Mouse (Mus musculus): Measurements from ENCODE around the gene Cecr2. TPM values are rescaled to one million over a fixed set of nuclear protein-coding genes. Genes with fewer than 3 reads are reported as not detected.
"Not testable (repeated sequence)": the region's sequence is repeated elsewhere in the genome, so short reads cannot be mapped to it uniquely, and the experiment has no call there.

Gene Cecr2
- polyA plus RNA-seq, 1 experiment, result not detected

DNA sequence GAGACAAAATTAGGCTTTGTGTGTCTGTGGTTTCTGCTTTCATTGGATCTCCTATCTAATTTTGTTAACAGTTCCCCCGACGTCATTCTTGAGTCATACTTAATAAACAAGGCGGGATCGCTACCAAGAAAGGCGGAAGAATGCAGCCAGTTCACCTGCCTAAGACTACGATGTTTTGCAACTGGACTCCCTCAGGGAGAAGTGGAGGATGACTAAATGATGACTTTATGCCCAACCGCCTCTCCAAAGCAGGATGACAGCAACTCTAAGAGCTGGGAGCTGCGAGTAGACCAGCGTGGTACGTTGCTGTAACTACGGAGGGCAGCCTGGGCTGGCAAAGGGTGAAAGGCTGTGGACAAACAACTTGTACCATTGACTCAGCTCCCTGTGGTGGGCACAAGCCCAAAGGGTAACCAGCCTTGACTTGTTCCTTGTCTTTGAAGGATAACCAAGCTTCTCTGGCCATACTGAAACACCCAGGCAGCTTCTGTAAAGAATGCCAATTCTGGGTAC is 24.2 kb upstream of the Cecr2 start:
- H3K27ac ChIP-seq (ENCODE audit: insufficient read depth, low read depth, low read length), result no peak overlapping the region
- H3K4me3 ChIP-seq (ENCODE audit: insufficient read depth, low read length), result no peak overlapping the region
- H3K4me1 ChIP-seq (ENCODE audit: control insufficient read depth, insufficient read depth, low read length), result no peaks in the 10 kb centered on the region
- TF ChIP-seq CTCF (IDR thresholded peaks at IDR 0.05; ENCODE audit: low read depth, low read length) (no peak), POLR2A (IDR thresholded peaks at IDR 0.05; ENCODE audit: borderline replicate concordance, low read depth, low read length) (no peak)

DNA sequence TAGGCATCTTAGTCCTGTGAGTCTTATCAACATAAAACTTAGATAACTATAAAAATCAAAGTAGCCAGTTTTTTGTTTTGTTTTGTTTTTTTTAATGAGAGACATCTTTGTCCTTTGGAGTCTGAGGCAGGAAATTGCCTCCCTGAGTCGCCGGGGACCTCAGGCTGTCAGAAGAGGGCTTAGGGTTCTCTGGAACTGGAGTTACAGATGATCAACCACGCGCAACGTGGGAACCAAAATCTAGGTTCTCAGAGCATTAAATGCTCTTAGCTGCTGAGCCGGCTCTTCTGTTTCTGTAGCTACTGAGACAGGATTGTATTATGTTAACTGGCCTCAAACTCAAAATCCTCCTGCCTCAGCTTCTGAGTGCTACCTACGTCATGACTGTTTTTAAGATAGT is 22.4 kb upstream of the Cecr2 start:
- Histone ChIP-seq H3K4me1 (ENCODE audit: control insufficient read depth, insufficient read depth, low read length) (no peaks in the 10 kb centered on the region), H3K4me3 (ENCODE audit: insufficient read depth, low read length) (no peak overlapping the region), H3K27ac (ENCODE audit: insufficient read depth, low read depth, low read length) (no peak overlapping the region)
- TF ChIP-seq CTCF (IDR thresholded peaks at IDR 0.05; ENCODE audit: low read depth, low read length), result no peak
- TF ChIP-seq POLR2A (IDR thresholded peaks at IDR 0.05; ENCODE audit: borderline replicate concordance, low read depth, low read length), result no peak

DNA sequence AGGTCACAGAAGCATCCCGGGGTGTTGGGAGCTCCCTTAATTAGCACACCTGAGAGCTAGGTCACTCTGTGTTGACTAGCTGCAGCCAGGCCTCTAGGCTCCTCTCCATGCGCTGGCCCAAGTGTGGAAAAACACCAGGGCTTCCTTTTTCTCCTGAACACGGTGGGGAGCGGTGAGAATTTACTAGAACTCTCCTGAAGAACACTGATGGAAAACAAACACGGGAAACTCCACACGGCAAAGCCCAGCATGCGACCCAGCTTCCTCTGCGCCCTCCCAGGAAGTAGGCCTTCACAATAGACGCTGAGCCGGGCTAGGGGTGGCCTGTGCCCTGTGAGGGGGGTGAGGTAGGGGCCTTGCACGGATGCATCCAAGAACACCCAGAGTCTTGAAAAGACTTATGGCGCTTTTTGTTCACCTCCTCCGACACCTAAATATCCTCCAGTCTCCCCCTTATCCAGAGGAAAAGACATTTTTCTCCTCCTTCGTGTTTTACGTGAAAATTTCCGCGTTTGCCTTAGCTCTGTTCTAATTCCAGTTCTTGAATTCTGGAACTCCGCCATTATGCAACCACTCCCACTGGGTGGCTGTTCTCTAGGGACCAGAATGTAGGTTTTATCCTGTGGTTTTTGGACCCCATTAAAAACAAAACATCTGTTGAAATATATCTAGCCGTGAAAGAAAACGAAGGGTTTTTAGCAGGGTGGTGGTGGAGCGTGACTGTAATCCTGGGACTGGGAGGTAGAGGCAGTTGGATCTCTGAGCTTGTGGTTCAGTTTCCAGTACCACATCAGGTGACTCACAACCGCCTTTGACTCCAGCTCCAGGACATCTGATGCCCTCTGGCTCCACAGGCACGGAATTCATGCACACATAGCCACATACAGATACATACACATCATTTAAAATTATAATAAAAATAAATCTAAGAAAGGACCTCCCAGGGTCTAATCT is 21.5 kb upstream of the Cecr2 start:
- Histone ChIP-seq H3K4me3 (ENCODE audit: insufficient read depth, low read length) (no peak overlapping the region), H3K27ac (ENCODE audit: insufficient read depth, low read depth, low read length) (no peak overlapping the region), H3K4me1 (ENCODE audit: control insufficient read depth, insufficient read depth, low read length) (no peaks in the 10 kb centered on the region)
- no peak for TF ChIP-seq POLR2A (IDR thresholded peaks at IDR 0.05; ENCODE audit: borderline replicate concordance, low read depth, low read length)

DNA sequence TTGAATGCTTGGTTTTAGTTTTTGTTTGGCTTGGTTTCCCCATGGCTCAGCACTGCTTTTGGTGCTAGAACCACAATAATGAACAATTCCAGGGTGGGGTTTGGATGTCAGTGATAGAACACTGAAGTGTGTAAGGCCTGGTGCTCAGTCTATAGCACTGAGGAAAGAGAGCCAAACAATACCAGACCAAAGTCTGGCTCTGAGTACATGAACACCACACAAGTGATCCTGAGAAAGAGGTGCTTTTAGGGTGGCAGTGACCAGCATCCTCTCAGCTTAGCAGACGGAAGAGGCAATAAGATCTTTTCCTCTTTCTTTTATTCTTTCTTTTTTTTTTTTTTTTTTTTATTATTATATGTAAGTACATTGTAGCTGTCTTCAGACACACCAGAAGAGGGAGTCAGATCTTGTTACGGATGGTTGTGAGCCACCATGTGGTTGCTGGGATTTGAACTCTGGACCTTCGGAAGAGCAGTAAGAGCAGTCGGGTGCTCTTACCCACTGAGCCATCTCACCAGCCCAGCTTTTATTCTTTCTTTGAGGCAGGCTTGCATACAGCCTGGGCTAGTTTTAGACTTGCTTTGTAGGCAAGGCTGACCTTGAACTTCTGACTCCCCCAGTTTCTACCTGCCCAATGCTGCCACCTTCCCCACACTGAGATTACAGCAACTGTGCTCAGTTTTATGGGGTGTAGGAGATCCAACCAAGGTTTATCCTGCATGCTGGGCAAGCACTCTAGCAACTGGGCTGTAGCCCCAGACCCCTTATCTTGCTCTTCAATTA is 18.7 kb upstream of the Cecr2 start:
- H3K4me1 ChIP-seq (ENCODE audit: control insufficient read depth, insufficient read depth, low read length); H3K27ac ChIP-seq (ENCODE audit: insufficient read depth, low read depth, low read length); H3K4me3 ChIP-seq (ENCODE audit: insufficient read depth, low read length): not testable (repeated sequence)

DNA sequence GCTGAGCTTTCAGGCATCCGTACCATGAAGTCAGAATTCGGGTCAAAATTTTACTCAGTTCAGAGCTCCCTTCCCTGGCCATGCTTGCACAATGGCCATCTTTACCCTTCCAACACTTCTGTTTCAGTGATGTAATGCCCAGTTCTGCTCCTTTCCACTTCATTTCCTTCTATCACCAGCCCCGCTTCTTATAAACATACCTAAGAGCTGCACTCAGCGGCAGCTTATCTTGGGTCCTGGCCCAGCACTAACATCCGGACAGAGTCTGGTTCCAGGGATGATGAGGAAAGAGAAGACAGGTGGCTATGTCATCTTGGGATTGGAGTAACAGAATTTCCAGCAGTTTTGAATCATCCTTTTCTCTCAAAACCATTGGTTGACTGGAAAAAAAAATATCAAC is 18.0 kb upstream of the Cecr2 start:
- Histone ChIP-seq H3K4me1 (ENCODE audit: control insufficient read depth, insufficient read depth, low read length) (no peaks in the 10 kb centered on the region), H3K4me3 (ENCODE audit: insufficient read depth, low read length) (no peak overlapping the region), H3K27ac (ENCODE audit: insufficient read depth, low read depth, low read length) (no peak overlapping the region)
- TF ChIP-seq POLR2A (IDR thresholded peaks at IDR 0.05; ENCODE audit: borderline replicate concordance, low read depth, low read length) (no peak), CTCF (IDR thresholded peaks at IDR 0.05; ENCODE audit: low read depth, low read length) (no peak)

DNA sequence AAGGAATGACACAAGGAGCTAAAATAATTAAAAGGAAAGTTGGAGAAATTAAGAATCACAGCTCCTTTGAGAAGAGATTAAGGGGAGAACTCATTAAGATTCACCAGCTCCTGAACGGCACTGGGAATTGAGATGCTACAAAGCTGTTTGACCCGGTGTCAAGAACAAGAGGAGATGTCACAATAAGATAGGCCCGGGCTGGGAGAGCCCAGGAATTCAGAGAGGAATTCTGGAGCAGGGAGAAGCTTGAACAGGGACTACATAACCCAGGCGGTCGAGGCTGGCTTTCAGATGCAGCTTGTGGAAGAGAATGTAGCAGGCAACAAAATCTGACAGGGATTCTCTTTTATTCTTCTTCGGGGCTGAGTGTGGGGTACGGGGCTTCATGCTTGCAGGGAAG is 13.5 kb upstream of the Cecr2 start:
- no peak for TF ChIP-seq POLR2A (IDR thresholded peaks at IDR 0.05; ENCODE audit: borderline replicate concordance, low read depth, low read length)
- H3K27ac ChIP-seq (ENCODE audit: insufficient read depth, low read depth, low read length), result no peak overlapping the region
- no peaks in the 10 kb centered on the region for H3K4me1 ChIP-seq (ENCODE audit: control insufficient read depth, insufficient read depth, low read length)
- no peak overlapping the region for H3K4me3 ChIP-seq (ENCODE audit: insufficient read depth, low read length)

DNA sequence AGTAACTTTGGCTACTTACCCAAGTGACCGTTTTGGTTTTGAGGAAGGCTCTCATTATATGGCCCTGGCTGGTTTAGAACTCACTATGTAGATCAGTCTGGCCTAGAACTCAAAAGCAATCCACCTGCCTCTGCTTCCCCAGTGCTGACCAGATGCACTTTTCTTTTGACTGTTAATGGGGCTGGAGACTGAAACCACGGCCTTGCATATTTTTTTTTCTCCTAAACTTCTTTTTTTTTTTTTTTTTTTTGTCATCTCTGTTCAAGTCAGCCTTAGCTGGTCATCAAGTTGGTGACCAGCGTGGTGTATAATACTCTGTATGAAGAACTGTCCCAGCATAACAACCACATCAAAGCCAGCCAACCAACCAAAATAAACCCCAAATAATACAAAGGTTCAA is 10.5 kb upstream of the Cecr2 start:
- Histone ChIP-seq H3K4me3 (ENCODE audit: insufficient read depth, low read length) (no peak overlapping the region), H3K4me1 (ENCODE audit: control insufficient read depth, insufficient read depth, low read length) (no peaks in the 10 kb centered on the region), H3K27ac (ENCODE audit: insufficient read depth, low read depth, low read length) (no peak overlapping the region)
- TF ChIP-seq POLR2A (IDR thresholded peaks at IDR 0.05; ENCODE audit: borderline replicate concordance, low read depth, low read length) (no peak), CTCF (IDR thresholded peaks at IDR 0.05; ENCODE audit: low read depth, low read length) (no peak)

DNA sequence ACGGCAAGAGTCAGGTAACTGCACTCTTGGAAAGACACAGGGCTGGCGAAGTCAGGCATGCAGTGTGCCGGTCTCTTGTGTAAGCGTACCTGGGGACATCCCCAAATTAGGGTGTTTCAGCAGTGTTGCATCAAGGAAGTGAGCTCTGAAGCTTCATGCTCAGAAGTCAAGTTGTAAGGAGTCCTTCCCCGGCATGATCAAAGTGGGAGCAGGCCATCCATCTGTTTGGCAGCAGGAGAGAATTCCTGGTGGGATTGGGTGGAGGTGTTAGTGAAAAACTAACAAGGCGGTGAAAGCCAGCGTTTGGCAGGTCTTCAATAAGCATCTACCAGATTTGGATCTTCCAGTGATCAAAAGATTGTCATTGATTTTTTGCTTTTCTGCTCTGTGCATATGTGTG is 7.3 kb upstream of the Cecr2 start:
- Histone ChIP-seq H3K4me3 (ENCODE audit: insufficient read depth, low read length) (no peak overlapping the region), H3K4me1 (ENCODE audit: control insufficient read depth, insufficient read depth, low read length) (no peaks in the 10 kb centered on the region), H3K27ac (ENCODE audit: insufficient read depth, low read depth, low read length) (no peak overlapping the region)
- TF ChIP-seq CTCF (IDR thresholded peaks at IDR 0.05; ENCODE audit: low read depth, low read length) (no peak), POLR2A (IDR thresholded peaks at IDR 0.05; ENCODE audit: borderline replicate concordance, low read depth, low read length) (no peak)

DNA sequence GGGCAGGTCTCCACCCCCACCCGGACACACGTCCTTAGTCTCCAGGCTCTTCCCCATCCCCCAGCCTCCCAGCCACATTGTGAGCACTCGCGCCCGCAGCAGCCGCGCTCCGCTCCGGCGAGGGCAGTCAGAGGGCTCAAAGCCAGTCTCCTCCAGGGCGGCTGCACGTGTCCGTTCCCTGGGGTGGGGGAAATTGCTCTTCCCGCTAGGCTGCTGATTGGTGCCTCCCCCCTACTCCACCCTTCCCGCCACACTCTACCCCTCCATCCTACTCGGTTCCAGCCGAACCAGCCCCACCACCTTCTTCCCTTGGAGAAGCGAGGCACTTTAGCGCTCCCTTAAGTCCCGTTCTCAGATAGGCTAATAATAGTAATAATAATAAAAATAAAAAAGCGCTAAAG is 754 bp upstream of the Cecr2 start:
- Histone ChIP-seq H3K4me3 (ENCODE audit: insufficient read depth, low read length) (peak overlapping the region; percentile 48), H3K27ac (ENCODE audit: insufficient read depth, low read depth, low read length) (no peak overlapping the region), H3K4me1 (ENCODE audit: control insufficient read depth, insufficient read depth, low read length) (no peaks in the 10 kb centered on the region)
- TF ChIP-seq CTCF (IDR thresholded peaks at IDR 0.05; ENCODE audit: low read depth, low read length), result no peak
- no peak for TF ChIP-seq POLR2A (IDR thresholded peaks at IDR 0.05; ENCODE audit: borderline replicate concordance, low read depth, low read length)

DNA sequence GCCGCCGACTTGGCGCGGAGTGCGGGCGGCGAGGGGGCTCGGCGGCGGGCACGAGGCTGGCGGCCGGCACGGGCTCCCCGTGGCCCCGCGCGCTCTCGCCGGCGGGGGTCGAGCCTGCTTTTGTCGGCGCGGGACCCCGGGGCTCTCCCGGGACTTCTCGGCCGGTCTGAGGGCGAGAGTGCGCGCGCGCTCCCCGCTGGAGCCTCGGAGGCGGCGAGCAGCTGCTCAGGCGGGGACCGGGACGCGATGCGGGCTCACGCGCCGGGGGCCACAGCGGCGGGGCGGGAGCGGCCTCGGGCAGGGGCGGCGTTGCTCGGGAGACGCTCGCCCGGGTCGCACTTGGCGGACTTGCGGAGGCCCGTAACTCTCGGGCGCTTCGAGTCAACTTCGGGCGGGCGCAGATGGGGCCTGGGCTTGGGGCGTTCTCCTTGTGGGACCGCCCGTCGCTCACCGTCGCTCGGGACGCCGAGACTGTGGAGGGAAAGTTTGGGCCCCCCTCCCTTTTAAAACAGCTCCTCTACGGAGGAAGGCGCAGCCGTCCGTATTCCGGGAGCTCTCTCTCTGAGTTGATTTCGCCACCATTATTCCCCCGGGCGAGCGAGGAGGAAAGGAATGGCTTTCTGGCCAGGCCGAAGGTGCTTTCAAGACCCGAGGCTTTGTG is 722 bp downstream of the Cecr2 start:
- H3K4me3 ChIP-seq (ENCODE audit: insufficient read depth, low read length), result peak overlapping the region; percentile 53

More for the DNA sequence above, 722 bp downstream of the Cecr2 start:
- Histone ChIP-seq H3K27ac (ENCODE audit: insufficient read depth, low read depth, low read length) (no peak overlapping the region), H3K4me1 (ENCODE audit: control insufficient read depth, insufficient read depth, low read length) (no peaks in the 10 kb centered on the region)
- TF ChIP-seq CTCF (IDR thresholded peaks at IDR 0.05; ENCODE audit: low read depth, low read length) (no peak), POLR2A (IDR thresholded peaks at IDR 0.05; ENCODE audit: borderline replicate concordance, low read depth, low read length) (no peak)
